Mouse (Mus musculus): ENCODE results near the gene Pkp4. TPM values are rescaled to one million over a fixed set of nuclear protein-coding genes. Genes with fewer than 3 reads are reported as not detected.

Pkp4 gene
- total and polyA plus RNA-seq, 3 experiments = not detected

DNA sequence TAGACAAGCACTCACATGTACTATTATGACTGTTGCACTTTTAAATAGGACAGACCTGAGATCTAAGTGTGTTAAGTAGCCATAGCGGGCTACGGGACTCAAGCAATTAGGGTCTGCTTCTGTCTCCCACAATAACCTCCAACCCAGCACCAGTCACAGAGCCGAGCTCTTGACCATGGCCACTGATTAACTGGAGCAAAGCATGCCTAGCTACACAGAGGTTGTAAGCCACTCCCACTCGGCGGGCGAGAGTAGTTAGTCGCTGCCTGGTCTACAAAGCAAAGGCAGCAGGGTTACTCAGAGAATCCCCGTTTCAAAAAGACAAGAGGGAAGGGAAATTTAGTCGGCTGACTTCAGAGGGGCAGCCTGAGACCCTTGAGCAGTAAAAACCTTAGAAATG lies 70.0 kb downstream of the Pkp4 start:
- no peak overlapping the region for H3K9ac ChIP-seq (ENCODE audit: control insufficient read depth, low read depth, low read length, poor library complexity, severe bottlenecking)
- TF ChIP-seq ZC3H11A (IDR thresholded peaks at IDR 0.05; ENCODE audit: low read depth, low read length) = no peak
- no peak for TF ChIP-seq USF2 (IDR thresholded peaks at IDR 0.05; ENCODE audit: borderline replicate concordance in 1 of 2, insufficient read depth in 1 of 2, low read depth in 1 of 2, low read length in 2 of 2)
- TF ChIP-seq CTCF (IDR thresholded peaks at IDR 0.05 in 2 of 3, conservative IDR thresholded peaks at IDR 0.05 in 1 of 3; ENCODE audit: control insufficient read depth in 1 of 3, insufficient read depth in 1 of 3, low read depth in 2 of 3, low read length in 3 of 3, poor library complexity in 1 of 3, severe bottlenecking in 1 of 3) = no peak
- TF ChIP-seq MXI1 (IDR thresholded peaks at IDR 0.05; ENCODE audit: low read depth, low read length) = no peak
- TF ChIP-seq UBTF (IDR thresholded peaks at IDR 0.05; ENCODE audit: borderline replicate concordance, insufficient read depth, low read depth, low read length) = no peak
- TF ChIP-seq GABPA (IDR thresholded peaks at IDR 0.05; ENCODE audit: low read depth, low read length) = no peak
- TF ChIP-seq TBP (IDR thresholded peaks at IDR 0.05; ENCODE audit: low read depth, low read length) = no peak
- TF ChIP-seq ZKSCAN1 (IDR thresholded peaks at IDR 0.05; ENCODE audit: low read depth, low read length) = no peak
- no peak for TF ChIP-seq RCOR1 (IDR thresholded peaks at IDR 0.05; ENCODE audit: low read depth, low read length)
- no peak for TF ChIP-seq ZMIZ1 (IDR thresholded peaks at IDR 0.05; ENCODE audit: low read depth, low read length)
- no peak for TF ChIP-seq EP300 (IDR thresholded peaks at IDR 0.05; ENCODE audit: low read depth in 1 of 2, low read length in 2 of 2)
- TF ChIP-seq RAD21 (IDR thresholded peaks at IDR 0.05; ENCODE audit: low read depth, low read length) = no peak
- TF ChIP-seq NRF1 (IDR thresholded peaks at IDR 0.05; ENCODE audit: insufficient read depth, low read depth, low read length, poor library complexity, severe bottlenecking) = no peak
- no peak for TF ChIP-seq ZNF384 (IDR thresholded peaks at IDR 0.05; ENCODE audit: low read depth, low read length)
- no peak for TF ChIP-seq MYB (IDR thresholded peaks at IDR 0.05; ENCODE audit: low read depth, low read length)
- no peak overlapping the region for H3K27ac ChIP-seq (ENCODE audit: control insufficient read depth, low read depth, low read length)
- no peak for DNase-seq (ENCODE audit: low read depth, low spot score)
- H3K79me2 ChIP-seq (ENCODE audit: control insufficient read depth, insufficient read depth, low read length, poor library complexity) = no peaks in the 10 kb centered on the region
- no peaks in the 10 kb centered on the region for H3K27me3 ChIP-seq (ENCODE audit: control insufficient read depth in 1 of 2, insufficient read depth in 2 of 2, low read length in 2 of 2)
- no peak overlapping the region for H3K4me3 ChIP-seq (ENCODE audit: control insufficient read depth in 1 of 2, insufficient read depth in 1 of 2, low read depth in 2 of 2, low read length in 2 of 2)
- no peaks in the 10 kb centered on the region for H3K9me3 ChIP-seq (replicated peaks; ENCODE audit: insufficient read depth, low read length)
- no peaks in the 10 kb centered on the region for H3K36me3 ChIP-seq (ENCODE audit: control insufficient read depth in 1 of 2, insufficient read depth in 2 of 2, low read length in 2 of 2)
- H3K4me1 ChIP-seq (ENCODE audit: control insufficient read depth in 1 of 2, insufficient read depth in 2 of 2, low read length in 2 of 2) = no peaks in the 10 kb centered on the region

DNA sequence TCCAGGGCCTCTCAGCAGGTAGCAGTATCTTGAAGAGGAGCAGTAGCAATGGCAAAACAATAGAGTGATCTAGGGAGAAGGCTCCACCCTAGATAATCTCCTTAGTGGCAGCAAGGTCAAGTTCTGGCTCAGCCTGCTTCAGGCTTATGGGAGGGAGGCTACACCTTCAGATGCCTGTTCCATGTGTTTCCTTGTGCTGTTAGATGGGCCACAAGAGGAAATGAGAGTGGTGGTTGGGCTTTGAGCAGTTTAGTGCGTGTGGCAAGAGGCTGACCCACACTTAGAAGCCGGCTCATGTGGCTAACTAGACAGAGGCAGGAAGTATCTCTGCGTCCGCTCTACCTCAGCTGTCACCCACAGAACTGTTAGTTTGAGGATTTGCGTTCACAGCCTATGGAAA lies 70.9 kb downstream of the Pkp4 start:
- no peak for DNase-seq (ENCODE audit: low read depth, low spot score)
- H3K9ac ChIP-seq (ENCODE audit: control insufficient read depth, low read depth, low read length, poor library complexity, severe bottlenecking) = no peak overlapping the region
- H3K4me1 ChIP-seq (ENCODE audit: control insufficient read depth in 1 of 2, insufficient read depth in 2 of 2, low read length in 2 of 2) = no peaks in the 10 kb centered on the region
- no peak overlapping the region for H3K4me3 ChIP-seq (ENCODE audit: control insufficient read depth in 1 of 2, insufficient read depth in 1 of 2, low read depth in 2 of 2, low read length in 2 of 2)
- no peaks in the 10 kb centered on the region for H3K79me2 ChIP-seq (ENCODE audit: control insufficient read depth, insufficient read depth, low read length, poor library complexity)
- no peak overlapping the region for H3K27ac ChIP-seq (ENCODE audit: control insufficient read depth, low read depth, low read length)
- no peaks in the 10 kb centered on the region for H3K27me3 ChIP-seq (ENCODE audit: control insufficient read depth in 1 of 2, insufficient read depth in 2 of 2, low read length in 2 of 2)
- no peak for TF ChIP-seq SIN3A (IDR thresholded peaks at IDR 0.05; ENCODE audit: low read length)
- TF ChIP-seq CHD2 (IDR thresholded peaks at IDR 0.05; ENCODE audit: low read length) = no peak
- TF ChIP-seq MAZ (IDR thresholded peaks at IDR 0.05; ENCODE audit: low read depth, low read length) = no peak
- TF ChIP-seq POLR2AphosphoS2 (IDR thresholded peaks at IDR 0.05; ENCODE audit: low read length) = no peak
- TF ChIP-seq MYB (IDR thresholded peaks at IDR 0.05; ENCODE audit: low read depth, low read length) = no peak
- no peak for TF ChIP-seq TBP (IDR thresholded peaks at IDR 0.05; ENCODE audit: low read depth, low read length)
- TF ChIP-seq EP300 (IDR thresholded peaks at IDR 0.05; ENCODE audit: low read depth in 1 of 2, low read length in 2 of 2) = no peak
- TF ChIP-seq KAT2A (conservative IDR thresholded peaks at IDR 0.05; ENCODE audit: low read depth, low read length) = no peak
- TF ChIP-seq SMC3 (IDR thresholded peaks at IDR 0.05; ENCODE audit: low read depth, low read length) = no peak
- no peak for TF ChIP-seq JUND (IDR thresholded peaks at IDR 0.05; ENCODE audit: low read depth, low read length)
- TF ChIP-seq ZC3H11A (IDR thresholded peaks at IDR 0.05; ENCODE audit: low read depth, low read length) = no peak
- no peak for TF ChIP-seq GABPA (IDR thresholded peaks at IDR 0.05; ENCODE audit: low read depth, low read length)
- TF ChIP-seq TAL1 (IDR thresholded peaks at IDR 0.05; ENCODE audit: low read length) = no peak
- TF ChIP-seq USF1 (IDR thresholded peaks at IDR 0.05; ENCODE audit: low read depth, low read length) = no peak
- TF ChIP-seq RAD21 (IDR thresholded peaks at IDR 0.05; ENCODE audit: low read depth, low read length) = no peak
- TF ChIP-seq ZMIZ1 (IDR thresholded peaks at IDR 0.05; ENCODE audit: low read depth, low read length) = no peak
- no peaks in the 10 kb centered on the region for H3K36me3 ChIP-seq (ENCODE audit: control insufficient read depth in 1 of 2, insufficient read depth in 2 of 2, low read length in 2 of 2)
- no peaks in the 10 kb centered on the region for H3K9me3 ChIP-seq (replicated peaks; ENCODE audit: insufficient read depth, low read length)
